Mouse (Mus musculus): ENCODE results near the gene Mapk14.

- TF ChIP-seq CTCF (IDR thresholded peaks at IDR 0.05; ENCODE audit: control insufficient read depth, insufficient read depth, insufficient read length): no peak
- no peak for TF ChIP-seq MYOG (IDR thresholded peaks at IDR 0.05; ENCODE audit: control insufficient read depth, extremely low read depth, insufficient read length)
- TF ChIP-seq USF1 (IDR thresholded peaks at IDR 0.05; ENCODE audit: low read depth): no peak
- TF ChIP-seq MYOD1 (IDR thresholded peaks at IDR 0.05; ENCODE audit: control insufficient read depth, insufficient read length, low read depth): no peak
- TF ChIP-seq MAX (IDR thresholded peaks at IDR 0.05): no peak
- no peak for TF ChIP-seq CEBPB (IDR thresholded peaks at IDR 0.05; ENCODE audit: low read depth)
Measured at GRCm38 (mm10) chr17:28769121-28769874, 78.2 kb downstream of the Mapk14 start, which contains the start of gene Mapk13.

All from C2C12 (cell line).